Mouse (Mus musculus): ENCODE data around the gene Pecam1. TPM values are rescaled to one million over a fixed set of nuclear protein-coding genes. Genes with fewer than 3 reads are reported as not detected.

Pecam1 gene
- polyA plus RNA-seq, 1 experiment from 2014 or later, result 44.6 TPM

DNA sequence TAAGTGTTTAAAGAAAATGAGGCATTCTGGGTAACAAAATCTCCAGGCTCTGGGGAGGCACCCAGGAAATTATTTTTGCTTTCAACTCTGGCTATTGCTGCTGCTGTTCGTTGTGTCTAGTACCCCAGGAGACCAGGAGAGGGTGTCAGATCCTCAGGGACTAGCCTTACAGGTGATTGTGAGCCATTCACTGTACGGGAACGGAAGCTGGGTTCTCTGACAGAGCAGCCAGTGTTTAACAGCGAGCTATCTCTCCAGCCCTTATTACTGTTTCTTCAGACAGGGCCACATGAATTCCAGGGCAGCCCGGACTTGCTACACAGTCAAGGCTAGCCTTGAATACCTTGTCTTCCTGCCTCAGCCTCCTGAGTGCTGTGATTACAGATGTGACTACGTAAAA lies 70.6 kb downstream of the Pecam1 start:
- Histone ChIP-seq H3K9me3 (no peaks in the 10 kb centered on the region), H3K4me1 (peaks cover 8% of the 10 kb centered on the region), H3K4me2 (no peak overlapping the region), H3K27ac (no peak overlapping the region), H3K9ac (no peak overlapping the region), H3K4me3 (replicated peaks) (no peak overlapping the region), H3K36me3 (no peaks in the 10 kb centered on the region), H3K27me3 (replicated peaks) (no peaks in the 10 kb centered on the region)
- 51% methylated on average over 6 of the region's 6 CpGs for WGBS
- ATAC-seq (ENCODE audit: insufficient read depth, low FRiP score, low read depth), result no peak

DNA sequence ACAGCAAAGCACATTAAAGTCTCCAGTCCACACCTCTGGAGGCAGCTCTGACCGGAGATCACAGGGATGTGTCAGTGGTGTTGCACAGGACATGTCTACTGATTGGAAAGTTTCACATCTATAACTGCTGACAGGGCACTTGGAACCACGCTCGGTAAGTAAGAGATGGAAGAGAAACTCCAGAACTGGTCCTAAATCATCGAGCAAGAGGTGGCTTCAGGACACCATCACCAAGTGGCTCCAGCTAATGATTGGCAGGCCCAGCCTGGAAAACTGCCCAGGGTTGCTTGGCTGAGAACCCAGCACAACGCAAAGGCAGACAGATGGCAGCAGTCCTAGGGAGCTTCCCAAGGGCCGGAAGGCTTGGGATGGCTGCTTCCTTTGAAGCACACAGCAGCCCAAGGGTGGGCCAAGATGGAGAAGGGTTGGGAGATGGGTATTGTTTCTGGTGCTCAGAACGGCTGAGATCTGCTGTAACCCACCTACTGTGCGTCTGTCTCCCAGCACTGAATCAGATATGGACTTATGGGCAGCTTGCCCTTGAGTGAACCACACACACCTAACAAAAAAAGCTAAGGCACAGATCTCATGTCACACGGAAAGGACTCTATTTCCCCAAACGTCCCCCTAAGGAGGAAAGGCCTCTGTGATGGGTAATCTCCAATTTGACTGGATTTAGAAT lies 72.4 kb downstream of the Pecam1 start:
- no peak overlapping the region for H3K4me3 ChIP-seq (replicated peaks)
- H3K9me3 ChIP-seq, result no peaks in the 10 kb centered on the region
- peaks cover 18% of the 10 kb centered on the region for H3K4me1 ChIP-seq
- no peak for ATAC-seq (ENCODE audit: insufficient read depth, low FRiP score, low read depth)
- H3K4me2 ChIP-seq, result no peak overlapping the region
- H3K9ac ChIP-seq, result no peak overlapping the region
- H3K27ac ChIP-seq, result no peak overlapping the region
- 70% methylated on average over 10 of the region's 10 CpGs for WGBS
- H3K36me3 ChIP-seq, result no peaks in the 10 kb centered on the region
- H3K27me3 ChIP-seq (replicated peaks), result no peaks in the 10 kb centered on the region

GRCm38 (mm10) chr11:106677331-106677730 lies 73.1 kb downstream of the Pecam1 start:
- Histone ChIP-seq H3K36me3 (no peaks in the 10 kb centered on the region), H3K4me2 (no peak overlapping the region), H3K27ac (no peak overlapping the region), H3K4me1 (peaks cover 18% of the 10 kb centered on the region), H3K9ac (no peak overlapping the region), H3K27me3 (replicated peaks) (no peaks in the 10 kb centered on the region), H3K9me3 (no peaks in the 10 kb centered on the region), H3K4me3 (replicated peaks) (no peak overlapping the region)
- 79% methylated on average over 4 of the region's 4 CpGs for WGBS
- no peak for ATAC-seq (ENCODE audit: insufficient read depth, low FRiP score, low read depth)

- peaks cover 18% of the 10 kb centered on the region for H3K4me1 ChIP-seq
These were observed 74.6 kb downstream of the Pecam1 start for GRCm38 (mm10) chr11:106675875-106676274.

DNA sequence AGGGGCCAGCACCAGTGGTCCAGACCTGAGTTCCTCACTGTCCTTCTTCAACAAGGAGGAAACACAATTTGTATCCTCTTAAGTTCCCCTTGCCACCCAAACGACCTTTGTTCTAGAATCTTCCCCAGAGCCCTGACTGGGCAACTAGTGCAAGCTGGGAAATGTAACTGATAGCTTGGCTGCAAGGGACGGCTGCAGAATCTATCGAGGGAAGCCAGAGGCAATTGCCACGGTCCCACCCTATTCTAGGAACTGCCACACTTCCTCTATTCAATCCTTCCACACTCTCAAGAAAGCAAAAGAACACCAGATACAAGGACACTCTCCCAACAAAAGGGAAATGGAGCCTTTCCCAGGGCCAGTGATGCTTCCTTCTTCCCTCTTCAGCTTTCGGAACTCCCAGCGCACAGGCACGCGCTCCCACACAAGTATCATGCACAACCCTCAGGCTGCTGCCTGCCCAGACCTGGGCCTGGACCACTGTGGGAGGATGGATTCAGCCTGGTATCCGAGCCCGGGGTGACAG lies 75.2 kb downstream of the Pecam1 start:
- H3K4me3 ChIP-seq (replicated peaks), result no peak overlapping the region
- no peak for ATAC-seq (ENCODE audit: insufficient read depth, low FRiP score, low read depth)
- peaks cover 18% of the 10 kb centered on the region for H3K4me1 ChIP-seq
- no peak overlapping the region for H3K9ac ChIP-seq
- no peaks in the 10 kb centered on the region for H3K27me3 ChIP-seq (replicated peaks)
- no peaks in the 10 kb centered on the region for H3K9me3 ChIP-seq
- 57% methylated on average over 10 of the region's 10 CpGs for WGBS
- no peaks in the 10 kb centered on the region for H3K36me3 ChIP-seq
- H3K27ac ChIP-seq, result peak overlapping the region; percentile 78
- peak overlapping the region; percentile 41; the same call in 1 of the 2 replicates for H3K4me2 ChIP-seq

More at GRCm38 (mm10) chr11:106675875-106676274, 74.6 kb downstream of the Pecam1 start:
- Histone ChIP-seq H3K9ac (no peak overlapping the region), H3K36me3 (no peaks in the 10 kb centered on the region), H3K9me3 (no peaks in the 10 kb centered on the region), H3K27me3 (replicated peaks) (no peaks in the 10 kb centered on the region), H3K4me2 (no peak overlapping the region), H3K27ac (peak overlapping the region; percentile 78), H3K4me3 (replicated peaks) (no peak overlapping the region)
- ATAC-seq (ENCODE audit: insufficient read depth, low FRiP score, low read depth), result no peak
- 83% methylated on average over 5 of the region's 5 CpGs for whole genome bisulfite sequencing

GRCm38 (mm10) chr11:106674612-106675153 lies 75.7 kb downstream of the Pecam1 start:
- peak overlapping the region; percentile 4; the same call in 1 of the 2 replicates for H3K4me3 ChIP-seq (replicated peaks)

GRCm38 (mm10) chr11:106673727-106674611 lies 76.5 kb downstream of the Pecam1 start:
- Histone ChIP-seq H3K4me2 (peak overlapping the region; percentile 41; the same call in 1 of the 2 replicates), H3K9ac (no peak overlapping the region), H3K4me1 (peaks cover 27% of the 10 kb centered on the region), H3K36me3 (no peaks in the 10 kb centered on the region), H3K27ac (peak overlapping the region; percentile 78), H3K27me3 (replicated peaks) (no peaks in the 10 kb centered on the region), H3K9me3 (no peaks in the 10 kb centered on the region), H3K4me3 (replicated peaks) (no peak overlapping the region)
- 0 out of 2 replicates have a peak, but pooled peaks have one; percentile 5 for ATAC-seq (ENCODE audit: insufficient read depth, low FRiP score, low read depth)
- 61% methylated on average over 8 of the region's 8 CpGs for WGBS

More at GRCm38 (mm10) chr11:106674612-106675153, 75.7 kb downstream of the Pecam1 start:
- ATAC-seq (ENCODE audit: insufficient read depth, low FRiP score, low read depth), result peak; percentile 56; the same call in 1 of the 2 replicates
- Histone ChIP-seq H3K9ac (no peak overlapping the region), H3K9me3 (no peaks in the 10 kb centered on the region), H3K27me3 (replicated peaks) (no peaks in the 10 kb centered on the region), H3K27ac (peak overlapping the region; percentile 78), H3K4me2 (peak overlapping the region; percentile 41; the same call in 1 of the 2 replicates), H3K36me3 (no peaks in the 10 kb centered on the region), H3K4me1 (peaks cover 20% of the 10 kb centered on the region)
- WGBS, result 5% methylated on average over 9 of the region's 9 CpGs

GRCm38 (mm10) chr11:106672919-106673505 lies 77.4 kb downstream of the Pecam1 start:
- no peaks in the 10 kb centered on the region for H3K27me3 ChIP-seq (replicated peaks)
- peaks cover 28% of the 10 kb centered on the region for H3K4me1 ChIP-seq
- H3K4me2 ChIP-seq, result no peak overlapping the region
- 78% methylated on average over 5 of the region's 5 CpGs for WGBS
- no peak overlapping the region for H3K4me3 ChIP-seq (replicated peaks)
- H3K27ac ChIP-seq, result no peak overlapping the region
- no peak overlapping the region for H3K9ac ChIP-seq
- no peaks in the 10 kb centered on the region for H3K9me3 ChIP-seq
- no peak for ATAC-seq (ENCODE audit: insufficient read depth, low FRiP score, low read depth)
- no peaks in the 10 kb centered on the region for H3K36me3 ChIP-seq

- Histone ChIP-seq H3K9ac (no peak overlapping the region), H3K36me3 (no peaks in the 10 kb centered on the region), H3K4me3 (replicated peaks) (no peak overlapping the region), H3K27me3 (replicated peaks) (no peaks in the 10 kb centered on the region), H3K4me2 (no peak overlapping the region), H3K27ac (no peak overlapping the region), H3K4me1 (peaks cover 28% of the 10 kb centered on the region), H3K9me3 (no peaks in the 10 kb centered on the region)
- WGBS, result 87% methylated on average over 8 of the region's 8 CpGs
- ATAC-seq (ENCODE audit: insufficient read depth, low FRiP score, low read depth), result no peak
These were observed 78.6 kb downstream of the Pecam1 start for GRCm38 (mm10) chr11:106671801-106672200.

DNA sequence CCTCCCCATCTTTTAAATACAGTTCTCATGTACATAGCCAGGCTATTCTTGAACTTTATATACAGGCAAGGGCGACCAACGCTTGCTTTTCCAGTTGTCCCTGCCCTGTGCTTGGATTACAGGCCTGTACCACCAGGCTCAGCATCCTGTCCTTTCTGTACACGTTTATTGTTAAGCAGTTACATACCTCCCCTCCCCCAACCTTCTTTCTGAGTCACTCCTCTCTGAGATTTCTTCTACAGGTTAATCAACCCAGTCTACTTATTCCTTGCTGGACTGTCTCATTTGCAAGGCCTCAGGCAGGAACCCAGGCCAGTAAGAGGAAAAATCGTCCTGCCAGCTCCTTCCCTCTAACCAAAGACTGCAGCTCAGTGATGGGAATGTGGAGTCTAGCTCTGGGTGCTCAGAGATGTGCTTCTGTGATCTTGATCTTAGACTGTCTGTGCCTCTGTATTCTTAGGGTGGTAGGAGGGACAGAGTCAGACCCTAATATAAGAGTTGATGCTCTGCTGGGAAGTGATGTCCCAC lies 79.4 kb downstream of the Pecam1 start:
- no peak overlapping the region for H3K9ac ChIP-seq
- no peak for ATAC-seq (ENCODE audit: insufficient read depth, low FRiP score, low read depth)
- H3K36me3 ChIP-seq, result no peaks in the 10 kb centered on the region
- no peak overlapping the region for H3K27ac ChIP-seq
- no peaks in the 10 kb centered on the region for H3K9me3 ChIP-seq
- H3K4me1 ChIP-seq, result peaks cover 28% of the 10 kb centered on the region
- H3K4me2 ChIP-seq, result no peak overlapping the region
- no peak overlapping the region for H3K4me3 ChIP-seq (replicated peaks)
- H3K27me3 ChIP-seq (replicated peaks), result no peaks in the 10 kb centered on the region
- WGBS, result 61% methylated on average over 4 of the region's 4 CpGs

GRCm38 (mm10) chr11:106670266-106670665 lies 80.2 kb downstream of the Pecam1 start:
- Histone ChIP-seq H3K4me3 (replicated peaks) (no peak overlapping the region), H3K4me2 (no peak overlapping the region), H3K9me3 (no peaks in the 10 kb centered on the region), H3K4me1 (peaks cover 23% of the 10 kb centered on the region), H3K27me3 (replicated peaks) (no peaks in the 10 kb centered on the region), H3K9ac (no peak overlapping the region), H3K27ac (no peak overlapping the region), H3K36me3 (no peaks in the 10 kb centered on the region)
- 77% methylated on average over 3 of the region's 3 CpGs for WGBS
- ATAC-seq (ENCODE audit: insufficient read depth, low FRiP score, low read depth), result no peak

Data from stomach, embryonic 15.5 days (tissue).